Mouse (Mus musculus) layer of hippocampus, adult 9-10 months (tissue): ENCODE results near the gene Sparcl1.

Experiments
- DNase-seq: peaks from one replicate; pipeline ENCODE4 v3.0.0; 2022; ENCODE audit warnings: low spot score

The Sparcl1 gene

DNA sequence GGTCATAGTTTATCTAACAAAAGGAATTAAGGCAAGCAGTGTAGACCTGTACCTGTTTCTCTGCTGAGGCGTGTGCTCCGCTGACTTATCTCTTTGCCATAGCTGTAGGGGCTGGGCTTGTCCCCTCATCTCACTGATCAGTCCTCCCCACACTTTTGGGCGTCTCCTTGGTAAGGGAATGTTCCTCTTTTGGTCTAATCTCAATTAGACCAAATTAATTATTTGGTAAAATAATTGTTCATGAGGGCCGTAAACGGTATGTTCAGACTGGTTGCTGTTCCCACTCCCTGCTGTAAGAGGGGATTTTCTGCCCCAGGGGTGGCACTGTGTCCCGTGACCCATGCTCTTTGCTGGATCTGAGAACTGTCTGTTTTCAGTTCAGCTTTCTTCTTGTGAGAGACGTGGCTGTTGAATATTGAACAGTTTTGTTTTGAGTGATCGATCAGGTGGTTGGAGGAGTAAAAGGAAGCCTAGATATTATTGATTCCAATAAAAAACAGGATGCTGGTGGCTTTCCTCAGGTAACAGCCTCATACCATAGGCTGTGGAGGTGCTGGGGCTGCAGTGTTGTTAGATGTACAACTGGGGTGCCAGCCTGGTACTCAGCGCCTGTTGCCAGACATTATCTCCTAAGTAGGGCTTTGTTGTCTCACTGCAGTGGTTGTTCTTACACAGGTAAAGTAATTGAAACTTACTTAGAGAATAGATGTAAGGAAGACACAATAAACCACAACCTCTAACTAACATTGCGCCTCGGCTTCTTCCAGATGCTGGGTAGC, 50.6 kb downstream of the Sparcl1 start:
- DNase-seq, result no peak

DNA sequence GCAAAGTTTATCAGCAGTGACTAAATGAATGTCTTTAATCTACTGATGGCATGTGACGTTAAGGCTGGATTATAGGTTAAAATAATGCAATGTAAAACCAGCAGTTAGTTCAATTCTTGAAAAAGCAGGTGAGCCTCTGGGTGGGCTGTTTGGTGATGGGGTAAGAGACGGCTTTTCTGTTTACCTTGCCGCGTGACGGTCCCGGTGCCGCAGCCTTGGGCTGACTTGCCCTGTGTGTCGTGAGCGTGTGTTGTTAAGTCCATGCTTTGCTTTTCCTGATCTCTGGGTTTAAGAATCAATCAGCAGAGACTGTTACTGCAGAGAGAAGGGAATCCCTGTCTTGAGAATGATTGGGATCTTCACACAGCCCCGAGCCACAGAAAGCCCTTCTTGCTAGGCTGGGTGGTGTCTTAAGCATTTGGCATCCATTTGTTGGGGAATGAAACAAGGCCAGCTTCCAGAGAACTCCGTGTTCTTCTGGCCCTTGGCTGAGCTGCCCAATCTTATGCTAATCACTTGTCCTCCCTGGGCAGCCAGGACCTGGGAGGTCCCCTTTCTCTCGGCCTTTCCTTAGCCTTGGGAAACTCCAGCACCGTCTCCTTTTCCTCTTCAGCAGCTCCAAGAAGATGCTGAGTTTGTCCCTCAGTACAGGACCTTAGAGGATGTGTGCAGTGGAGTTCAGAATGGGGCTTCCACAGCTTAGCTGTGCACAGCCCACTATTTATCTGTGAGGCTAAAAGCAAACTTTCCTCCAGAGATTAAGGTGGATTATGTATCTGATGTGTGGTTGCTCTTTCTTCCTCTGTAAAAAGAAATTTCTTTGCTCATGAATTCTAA, 51.4 kb downstream of the Sparcl1 start:
- no peak for DNase-seq

- no peak for DNase-seq
These were observed 53.1 kb downstream of the Sparcl1 start for GRCm38 (mm10) chr5:104060429-104060828.

DNA sequence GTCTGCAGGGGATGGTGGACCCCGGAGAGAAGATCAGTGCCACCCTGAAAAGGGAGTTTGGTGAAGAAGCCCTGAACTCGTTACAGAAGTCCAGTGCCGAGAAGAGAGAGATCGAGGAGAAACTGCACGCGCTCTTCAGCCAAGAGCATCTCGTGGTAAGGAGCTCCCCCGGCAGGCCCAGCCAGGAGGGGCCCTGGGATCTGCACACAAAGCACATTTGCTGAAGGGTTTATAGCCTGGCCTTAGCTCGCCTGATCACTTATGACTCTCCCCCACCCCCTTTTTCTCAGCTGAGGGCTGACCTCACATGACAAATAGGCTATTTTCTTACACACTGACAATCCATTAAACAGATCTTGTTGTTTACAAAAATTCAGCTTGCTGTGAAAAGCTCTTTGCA, 53.9 kb downstream of the Sparcl1 start:
- DNase-seq, result no peak

DNA sequence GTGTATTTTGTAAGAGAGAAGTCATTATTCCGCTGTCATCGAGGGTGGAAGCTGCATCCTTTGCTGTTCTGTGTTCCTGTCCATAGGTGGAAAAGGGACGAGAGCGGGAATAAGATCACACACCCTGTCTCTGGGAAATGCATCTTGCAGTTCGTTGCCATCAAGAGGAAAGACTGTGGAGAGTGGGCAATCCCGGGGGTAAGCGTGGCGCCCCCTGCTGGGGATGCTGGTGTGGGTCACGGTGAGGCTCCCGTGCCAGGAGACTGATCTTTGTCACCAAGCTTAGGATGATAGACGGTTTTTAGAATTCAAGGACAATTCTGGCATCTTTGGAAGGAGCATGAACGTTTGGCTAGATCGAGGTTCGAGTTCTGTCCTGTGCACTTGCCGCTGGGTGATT, 55.5 kb downstream of the Sparcl1 start:
- DNase-seq, result no peak

GRCm38 (mm10) chr5:104056295-104056694, 57.2 kb downstream of the Sparcl1 start:
- DNase-seq, result no peak

GRCm38 (mm10) chr5:104055816-104056215, 57.7 kb downstream of the Sparcl1 start:
- no peak for DNase-seq

DNA sequence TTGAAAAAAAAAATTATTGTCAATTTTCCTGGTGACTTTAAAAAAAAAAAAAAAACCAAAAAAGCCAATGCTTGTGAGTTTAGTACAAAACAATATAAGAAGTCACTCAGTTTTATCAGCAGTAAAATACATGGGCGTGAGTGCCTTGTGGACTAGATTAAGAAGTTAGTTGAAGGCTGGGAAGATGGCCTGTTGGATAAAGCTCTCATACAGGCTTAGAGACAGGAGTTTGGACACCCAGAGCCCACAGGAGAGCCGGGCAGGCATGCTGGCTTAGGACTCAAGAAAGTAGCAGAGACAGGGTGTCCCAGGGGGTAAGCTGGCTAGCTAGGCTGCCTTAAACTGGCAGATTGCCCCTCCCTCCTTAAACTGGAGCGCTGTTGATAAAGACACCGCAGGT, 58.6 kb downstream of the Sparcl1 start:
- no peak for DNase-seq

DNA sequence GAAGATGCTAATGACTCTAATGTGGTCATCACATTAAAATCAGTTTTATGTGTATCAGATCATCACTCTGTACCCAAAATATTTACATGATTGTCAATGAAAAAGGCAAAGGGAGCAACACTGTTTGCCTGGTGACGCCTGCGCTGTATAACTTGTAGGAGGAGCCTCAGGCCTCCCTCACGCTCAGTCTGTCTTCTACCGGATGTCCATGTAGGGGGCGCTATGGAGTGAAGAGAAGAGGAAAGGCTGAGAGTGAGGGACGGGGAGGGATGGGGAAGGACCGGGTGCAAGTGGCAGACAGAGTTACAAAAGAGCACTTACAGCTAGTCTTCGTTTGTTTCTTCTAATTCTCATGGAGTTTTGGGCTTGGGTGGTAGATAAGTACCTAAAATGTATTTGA, 60.6 kb downstream of the Sparcl1 start:
- no peak for DNase-seq

GRCm38 (mm10) chr5:104048139-104048538, 65.4 kb downstream of the Sparcl1 start:
- DNase-seq, result no peak

- no peak for DNase-seq
These were observed 66.1 kb downstream of the Sparcl1 start for GRCm38 (mm10) chr5:104047200-104048105.

- peak; percentile 93 for DNase-seq
These were observed 67.0 kb downstream of the Sparcl1 start, which contains the start of gene Nudt9 for GRCm38 (mm10) chr5:104046256-104047199. Nudt9 (plus strand) TSS chr5:104046306.

DNA sequence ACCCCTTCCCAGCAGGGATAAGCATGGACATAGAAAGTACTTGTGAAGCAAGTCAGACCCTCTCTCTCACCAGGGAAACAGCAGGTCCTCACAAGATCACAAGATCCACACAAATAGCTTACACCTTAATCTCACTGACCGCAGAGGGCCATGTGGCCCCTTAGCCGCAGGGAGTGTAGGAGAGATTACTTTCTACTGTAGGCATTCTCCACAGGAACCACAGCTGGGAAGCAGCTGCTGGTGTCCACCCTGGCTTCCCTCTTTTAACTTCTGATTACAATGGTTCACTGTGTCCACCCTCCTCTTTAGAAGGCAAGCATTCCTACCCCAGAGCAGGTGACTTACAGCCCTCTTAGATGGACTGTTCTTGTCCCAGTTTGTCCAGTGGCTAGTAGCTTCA, 69.8 kb downstream of the Sparcl1 start:
- no peak for DNase-seq

GRCm38 (mm10) chr5:104042906-104043305, 70.6 kb downstream of the Sparcl1 start:
- no peak for DNase-seq

- no peak for DNase-seq
These were observed 74.2 kb downstream of the Sparcl1 start for GRCm38 (mm10) chr5:104039154-104039932.

DNA sequence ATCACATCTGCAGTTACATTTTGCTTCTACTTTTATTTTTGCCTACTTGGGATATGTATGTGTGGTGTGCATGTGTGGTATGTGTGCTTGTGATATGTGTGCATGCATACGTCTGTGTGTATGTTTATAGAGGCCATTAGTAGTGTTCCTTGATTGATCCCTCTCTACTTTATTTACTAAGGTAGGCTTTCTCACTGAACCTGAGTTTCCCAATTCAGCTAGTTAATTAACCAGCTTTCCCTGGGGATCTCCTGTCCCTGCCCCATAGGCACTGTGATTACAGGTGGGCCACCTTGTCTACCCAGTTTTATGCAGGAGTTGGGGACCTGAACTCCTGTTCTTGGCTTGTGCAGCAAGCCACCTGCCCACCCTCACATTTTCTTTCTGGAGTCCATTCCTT, 76.8 kb downstream of the Sparcl1 start:
- no peak for DNase-seq

DNA sequence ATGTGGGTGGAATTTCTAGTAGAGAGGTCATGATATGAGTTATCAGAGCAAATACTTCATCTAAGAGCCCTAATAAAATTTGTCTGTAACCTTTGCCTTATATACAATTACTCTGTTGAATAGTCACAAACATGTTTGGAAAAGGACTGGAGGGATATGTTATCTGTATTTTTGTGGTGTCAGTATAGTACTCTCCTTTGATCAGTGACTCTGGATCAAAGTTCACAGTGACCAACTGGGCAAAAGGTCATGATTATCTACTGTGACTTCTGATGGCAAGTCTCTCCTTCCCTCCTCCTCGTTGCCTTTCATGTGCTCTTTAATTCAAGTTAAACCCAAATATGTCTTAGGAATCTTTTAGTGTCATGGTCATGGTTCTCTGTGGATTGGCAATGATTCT, 77.7 kb downstream of the Sparcl1 start:
- no peak for DNase-seq

DNA sequence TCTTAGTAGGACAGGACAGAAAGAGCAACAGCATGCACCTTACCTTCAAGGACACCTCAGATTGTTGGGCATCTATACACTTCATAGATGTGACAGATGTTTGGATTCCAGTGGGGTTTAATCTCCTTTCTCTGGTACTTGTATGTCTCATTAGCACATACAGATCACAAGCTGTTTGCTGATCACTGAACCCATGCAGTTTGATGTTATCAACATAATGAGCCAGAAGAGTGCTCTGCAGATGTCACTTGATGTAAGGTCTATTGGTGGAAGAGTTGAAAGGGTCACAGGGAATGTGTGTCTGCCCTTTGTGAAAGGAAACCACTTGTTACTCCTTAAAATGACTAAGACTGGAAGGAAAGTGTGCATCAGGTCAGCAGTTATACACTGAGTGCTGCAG, 78.5 kb downstream of the Sparcl1 start:
- DNase-seq, result no peak

GRCm38 (mm10) chr5:104032434-104033097, 81.0 kb downstream of the Sparcl1 start:
- no peak for DNase-seq
